Mouse (Mus musculus) heart, embryonic 15.5 days (tissue): ENCODE measurements around the gene 3110001I22Rik. TPM values are rescaled to one million over a fixed set of nuclear protein-coding genes. Genes with fewer than 3 reads are reported as not detected.
"Not testable (repeated sequence)": the region's sequence is repeated elsewhere in the genome, so short reads cannot be mapped to it uniquely, and the experiment has no call there.

Experiments
- ATAC-seq: fragments of 200-750 bp; cut with Nextera tagmentation; replicated peaks from 2 replicates; pipeline ENCODE4 v1.8.0; 2017; ENCODE audit warnings: low read depth, moderate TSS enrichment; ENCODE audit not compliant: insufficient number of reproducible peaks, insufficient read depth, low FRiP score
- H3K27ac ChIP-seq: fragments of 300-500 bp; sonication (generic); 2 replicates; pipeline ENCODE4 v1.5.1; 2015; ENCODE audit warnings: mild to moderate bottlenecking, inconsistent platforms
- H3K27me3 ChIP-seq: fragments of 300-500 bp; sonication (generic); 2 replicates; pipeline ENCODE4 v1.6.1; 2015; ENCODE audit warnings: inconsistent platforms
- H3K36me3 ChIP-seq: fragments of 300-500 bp; sonication (generic); 2 replicates; pipeline ENCODE4 v1.6.1; 2015; ENCODE audit warnings: mild to moderate bottlenecking, inconsistent platforms
- H3K4me1 ChIP-seq: fragments of 300-500 bp; sonication (generic); replicated peaks from 2 replicates; pipeline ENCODE4 v1.6.1; 2015; ENCODE audit warnings: inconsistent platforms
- H3K4me2 ChIP-seq: fragments of 300-500 bp; sonication (generic); 2 replicates; pipeline ENCODE4 v1.6.1; 2015; ENCODE audit warnings: inconsistent platforms, mild to moderate bottlenecking, moderate library complexity
- H3K4me3 ChIP-seq: fragments of 300-500 bp; sonication (generic); 2 replicates; pipeline ENCODE4 v1.5.1; 2015; ENCODE audit warnings: mild to moderate bottlenecking, inconsistent platforms
- H3K9ac ChIP-seq: fragments of 300-500 bp; sonication (generic); 2 replicates; pipeline ENCODE4 v1.6.1; 2015; ENCODE audit warnings: mild to moderate bottlenecking, inconsistent platforms
- H3K9me3 ChIP-seq: fragments of 300-500 bp; sonication (generic); replicated peaks from 2 replicates; pipeline ENCODE4 v1.6.1; 2016; ENCODE audit warnings: inconsistent platforms
- WGBS: fragments of 180-500 bp; shearing (Covaris S2); methylation state at CpG from one replicate; pipeline ENCODE4 v1.1.7; 2015; ENCODE audit warnings: mixed read lengths; 5-methylcytosine and 5-hydroxymethylcytosine counted together
- polyA plus RNA-seq: library from polyadenylated mRNA; unstranded; fragments of >200 nt; fragmentation: Nextera tagmentation; extraction: Ambion mirVana; gene quantifications from 2 replicates; pipeline ENCODE4 v1.2.1, GENCODE M21; 2015

The 3110001I22Rik gene
- polyA plus RNA-seq, 1 experiment from 2014 or later: 2.8 TPM

- 83% methylated on average over 1 of the region's 1 CpGs for WGBS
- Histone ChIP-seq H3K4me1 (peaks cover 24% of the 10 kb centered on the region), H3K9ac (no peak overlapping the region), H3K4me3 (no peak overlapping the region), H3K36me3 (peaks cover 14% of the 10 kb centered on the region; the same call in 1 of the 2 replicates), H3K27me3 (no peaks in the 10 kb centered on the region), H3K9me3 (no peaks in the 10 kb centered on the region), H3K27ac (no peak overlapping the region), H3K4me2 (no peak overlapping the region)
- no peak for ATAC-seq
Observed at GRCm38 (mm10) chr16:13669282-13669681, 2.4 kb upstream of the 3110001I22Rik start.

- not testable (repeated sequence) for H3K27me3 ChIP-seq, ATAC-seq, H3K36me3 ChIP-seq, H3K9ac ChIP-seq, H3K9me3 ChIP-seq, H3K27ac ChIP-seq
- 64% methylated on average over 5 of the region's 5 CpGs for WGBS
- H3K4me3 ChIP-seq: peak overlapping the region; percentile 95; the same call in 1 of the 2 replicates
- peaks cover 24% of the 10 kb centered on the region for H3K4me1 ChIP-seq
- peak overlapping the region; percentile 65 for H3K4me2 ChIP-seq
Observed at GRCm38 (mm10) chr16:13670896-13671295, 833 bp upstream of the 3110001I22Rik start.

- H3K9me3 ChIP-seq: no peaks in the 10 kb centered on the region
- peak overlapping the region; percentile 96 for H3K9ac ChIP-seq
- peaks cover 9% of the 10 kb centered on the region for H3K36me3 ChIP-seq
- peak overlapping the region; percentile 65 for H3K4me2 ChIP-seq
- H3K4me1 ChIP-seq: peaks cover 17% of the 10 kb centered on the region
- WGBS: 3% methylated on average over 20 of the region's 20 CpGs
- peak overlapping the region; percentile 95 for H3K4me3 ChIP-seq
- peak; percentile 41; the same call in 1 of the 2 replicates for ATAC-seq
- H3K27me3 ChIP-seq: no peaks in the 10 kb centered on the region
- H3K27ac ChIP-seq: peak overlapping the region; percentile 89
Observed at GRCm38 (mm10) chr16:13672386-13672898, 713 bp downstream of the 3110001I22Rik start.

- Histone ChIP-seq H3K27ac (no peak overlapping the region), H3K4me1 (peaks cover 16% of the 10 kb centered on the region), H3K9me3 (no peaks in the 10 kb centered on the region), H3K36me3 (peaks cover 15% of the 10 kb centered on the region), H3K9ac (no peak overlapping the region), H3K4me3 (peak overlapping the region; percentile 95), H3K4me2 (peak overlapping the region; percentile 65), H3K27me3 (no peaks in the 10 kb centered on the region)
- 79% methylated on average over 5 of the region's 5 CpGs for WGBS
- no peak for ATAC-seq
Observed at GRCm38 (mm10) chr16:13673114-13673513, 1.4 kb downstream of the 3110001I22Rik start.

- no peak for ATAC-seq
- Histone ChIP-seq H3K36me3 (peaks cover 23% of the 10 kb centered on the region), H3K27me3 (no peaks in the 10 kb centered on the region), H3K4me1 (peaks cover 8% of the 10 kb centered on the region), H3K9ac (no peak overlapping the region), H3K9me3 (no peaks in the 10 kb centered on the region), H3K4me2 (no peak overlapping the region), H3K27ac (no peak overlapping the region), H3K4me3 (no peak overlapping the region)
- WGBS: 80% methylated on average over 3 of the region's 3 CpGs
Observed at GRCm38 (mm10) chr16:13674511-13674910, 2.8 kb downstream of the 3110001I22Rik start.

- peaks cover 23% of the 10 kb centered on the region for H3K36me3 ChIP-seq
- no peaks in the 10 kb centered on the region for H3K27me3 ChIP-seq
- H3K9ac ChIP-seq: no peak overlapping the region
- no peaks in the 10 kb centered on the region for H3K9me3 ChIP-seq
- WGBS: 83% methylated on average over 3 of the region's 3 CpGs
- no peak overlapping the region for H3K4me3 ChIP-seq
- H3K4me2 ChIP-seq: no peak overlapping the region
- H3K27ac ChIP-seq: no peak overlapping the region
- H3K4me1 ChIP-seq: no peaks in the 10 kb centered on the region
- no peak for ATAC-seq
Observed at GRCm38 (mm10) chr16:13678601-13679319, 7.0 kb downstream of the 3110001I22Rik start.

- Histone ChIP-seq H3K4me2 (no peak overlapping the region), H3K36me3 (peaks cover 63% of the 10 kb centered on the region), H3K27me3 (no peaks in the 10 kb centered on the region), H3K9ac (no peak overlapping the region), H3K27ac (no peak overlapping the region), H3K9me3 (no peaks in the 10 kb centered on the region), H3K4me1 (no peaks in the 10 kb centered on the region), H3K4me3 (no peak overlapping the region)
- ATAC-seq: no peak
- WGBS: 91% methylated on average over 7 of the region's 7 CpGs
Observed at GRCm38 (mm10) chr16:13698998-13699397, 27.3 kb downstream of the 3110001I22Rik start.

GRCm38 (mm10) chr16:13702184-13702583, 30.5 kb downstream of the 3110001I22Rik start:
- H3K9ac ChIP-seq: no peak overlapping the region
- no peaks in the 10 kb centered on the region for H3K4me1 ChIP-seq
- 92% methylated on average over 7 of the region's 7 CpGs for WGBS
- H3K4me3 ChIP-seq: no peak overlapping the region
- no peaks in the 10 kb centered on the region for H3K9me3 ChIP-seq
- H3K27ac ChIP-seq: no peak overlapping the region
- peaks cover 55% of the 10 kb centered on the region for H3K36me3 ChIP-seq
- H3K27me3 ChIP-seq: no peaks in the 10 kb centered on the region
- no peak for ATAC-seq
- H3K4me2 ChIP-seq: no peak overlapping the region

- no peak for ATAC-seq
- H3K4me3 ChIP-seq: no peak overlapping the region
- no peaks in the 10 kb centered on the region for H3K9me3 ChIP-seq
- no peak overlapping the region for H3K9ac ChIP-seq
- no peak overlapping the region for H3K4me2 ChIP-seq
- H3K4me1 ChIP-seq: no peaks in the 10 kb centered on the region
- H3K27ac ChIP-seq: no peak overlapping the region
- H3K27me3 ChIP-seq: no peaks in the 10 kb centered on the region
- 95% methylated on average over 10 of the region's 10 CpGs for whole genome bisulfite sequencing
- peaks cover 30% of the 10 kb centered on the region for H3K36me3 ChIP-seq
Observed at GRCm38 (mm10) chr16:13704676-13705075, 32.9 kb downstream of the 3110001I22Rik start.

- WGBS: 80% methylated on average over 3 of the region's 3 CpGs
- no peak for ATAC-seq
Observed at GRCm38 (mm10) chr16:13714910-13715309, 43.2 kb downstream of the 3110001I22Rik start.

GRCm38 (mm10) chr16:13716821-13717553, 45.3 kb downstream of the 3110001I22Rik start:
- H3K9ac ChIP-seq: no peak overlapping the region
- no peak overlapping the region for H3K27ac ChIP-seq
- no peaks in the 10 kb centered on the region for H3K27me3 ChIP-seq
- no peak overlapping the region for H3K4me3 ChIP-seq
- no peak for ATAC-seq
- H3K4me1 ChIP-seq: no peaks in the 10 kb centered on the region
- 75% methylated on average over 2 of the region's 2 CpGs for WGBS
- no peaks in the 10 kb centered on the region for H3K36me3 ChIP-seq
- no peak overlapping the region for H3K4me2 ChIP-seq
- H3K9me3 ChIP-seq: no peaks in the 10 kb centered on the region

More at GRCm38 (mm10) chr16:13714910-13715309, 43.2 kb downstream of the 3110001I22Rik start:
- Histone ChIP-seq H3K27ac (no peak overlapping the region), H3K4me2 (no peak overlapping the region), H3K36me3 (no peaks in the 10 kb centered on the region), H3K9me3 (no peaks in the 10 kb centered on the region), H3K4me1 (no peaks in the 10 kb centered on the region), H3K27me3 (no peaks in the 10 kb centered on the region), H3K4me3 (no peak overlapping the region), H3K9ac (no peak overlapping the region)
